Mouse (Mus musculus): Measurements from ENCODE around the gene Polr3gl. TPM values are rescaled to one million over a fixed set of nuclear protein-coding genes. Genes with fewer than 3 reads are reported as not detected.
A peak's percentile ranks its signal among the peaks of the same experiment; 100 is the strongest.

Gene Polr3gl
- total and polyA plus RNA-seq, 2 experiments = 7.0 to 8.2 TPM

- Histone ChIP-seq H3K79me2 (ENCODE audit: control insufficient read depth, insufficient read depth, low read length) (peaks cover 4% of the 10 kb centered on the region; the same call in 1 of the 2 replicates), H3K27me3 (ENCODE audit: control insufficient read depth, insufficient read depth, low read length) (no peaks in the 10 kb centered on the region), H3K4me3 (ENCODE audit: insufficient read depth, low read depth, low read length) (no peak overlapping the region), H3K36me3 (ENCODE audit: control insufficient read depth, insufficient read depth, low read length) (peaks cover 20% of the 10 kb centered on the region; the same call in 1 of the 2 replicates), H3K4me1 (ENCODE audit: control insufficient read depth, insufficient read depth, low read length) (peaks cover 14% of the 10 kb centered on the region), H3K27ac (replicated peaks; ENCODE audit: insufficient read depth, low read depth, low read length) (no peak overlapping the region), H3K9ac (ENCODE audit: low read depth, low read length) (no peak overlapping the region)
- 91% methylated on average over 1 of the region's 1 CpGs for WGBS
- DNase-seq (ENCODE audit: extremely low read depth, low read depth, low spot score) = no peak
- TF ChIP-seq POLR2A (IDR thresholded peaks at IDR 0.05; ENCODE audit: extremely low read depth, insufficient read depth, low read length) = no peak
- no peak for TF ChIP-seq CTCF (IDR thresholded peaks at IDR 0.05; ENCODE audit: low read depth, low read length)
Observed at GRCm38 (mm10) chr3:96634015-96634414, 40.0 kb upstream of the Polr3gl start.

GRCm38 (mm10) chr3:96632058-96632457, 38.1 kb upstream of the Polr3gl start:
- Histone ChIP-seq H3K27me3 (ENCODE audit: control insufficient read depth, insufficient read depth, low read length) (no peaks in the 10 kb centered on the region), H3K4me3 (ENCODE audit: insufficient read depth, low read depth, low read length) (no peak overlapping the region), H3K4me1 (ENCODE audit: control insufficient read depth, insufficient read depth, low read length) (peaks cover 12% of the 10 kb centered on the region), H3K27ac (replicated peaks; ENCODE audit: insufficient read depth, low read depth, low read length) (no peak overlapping the region), H3K79me2 (ENCODE audit: control insufficient read depth, insufficient read depth, low read length) (peaks cover 4% of the 10 kb centered on the region; the same call in 1 of the 2 replicates), H3K9ac (ENCODE audit: low read depth, low read length) (no peak overlapping the region), H3K36me3 (ENCODE audit: control insufficient read depth, insufficient read depth, low read length) (peaks cover 14% of the 10 kb centered on the region; the same call in 1 of the 2 replicates)
- TF ChIP-seq POLR2A (IDR thresholded peaks at IDR 0.05; ENCODE audit: extremely low read depth, insufficient read depth, low read length) = no peak
- TF ChIP-seq CTCF (IDR thresholded peaks at IDR 0.05; ENCODE audit: low read depth, low read length) = no peak
- DNase-seq (ENCODE audit: extremely low read depth, low read depth, low spot score) = no peak

GRCm38 (mm10) chr3:96629729-96630600, 36.0 kb upstream of the Polr3gl start, which contains the start of gene Rbm8a:
Rbm8a (plus strand) TSS chr3:96629933.
- WGBS = under 1% methylated on average over 48 of the region's 48 CpGs
- peak within 1 kb of the TSS; percentile 79 for H3K4me3 ChIP-seq (ENCODE audit: insufficient read depth, low read depth, low read length)

GRCm38 (mm10) chr3:96623201-96623600, 29.2 kb upstream of the Polr3gl start:
- H3K27ac ChIP-seq (replicated peaks; ENCODE audit: insufficient read depth, low read depth, low read length) = no peak overlapping the region
- DNase-seq (ENCODE audit: extremely low read depth, low read depth, low spot score) = no peak
- H3K36me3 ChIP-seq (ENCODE audit: control insufficient read depth, insufficient read depth, low read length) = peaks cover 14% of the 10 kb centered on the region; the same call in 1 of the 2 replicates
- 95% methylated on average over 4 of the region's 4 CpGs for WGBS
- no peaks in the 10 kb centered on the region for H3K4me1 ChIP-seq (ENCODE audit: control insufficient read depth, insufficient read depth, low read length)
- no peak overlapping the region for H3K4me3 ChIP-seq (ENCODE audit: insufficient read depth, low read depth, low read length)
- no peaks in the 10 kb centered on the region for H3K79me2 ChIP-seq (ENCODE audit: control insufficient read depth, insufficient read depth, low read length)
- no peaks in the 10 kb centered on the region for H3K27me3 ChIP-seq (ENCODE audit: control insufficient read depth, insufficient read depth, low read length)
- TF ChIP-seq POLR2A (IDR thresholded peaks at IDR 0.05; ENCODE audit: extremely low read depth, insufficient read depth, low read length) = no peak
- no peak for TF ChIP-seq CTCF (IDR thresholded peaks at IDR 0.05; ENCODE audit: low read depth, low read length)
- no peak overlapping the region for H3K9ac ChIP-seq (ENCODE audit: low read depth, low read length)

More at GRCm38 (mm10) chr3:96629729-96630600, 36.0 kb upstream of the Polr3gl start, which contains the start of gene Rbm8a:
- peak within 1 kb of the TSS; percentile 89 for H3K27ac ChIP-seq (replicated peaks; ENCODE audit: insufficient read depth, low read depth, low read length)
- no peaks in the 10 kb centered on the region for H3K27me3 ChIP-seq (ENCODE audit: control insufficient read depth, insufficient read depth, low read length)
- peaks cover 3% of the 10 kb centered on the region for H3K4me1 ChIP-seq (ENCODE audit: control insufficient read depth, insufficient read depth, low read length)
- peak; percentile 95 for DNase-seq (ENCODE audit: extremely low read depth, low read depth, low spot score)
- no peaks in the 10 kb centered on the region; the same call in 1 of the 2 replicates for H3K79me2 ChIP-seq (ENCODE audit: control insufficient read depth, insufficient read depth, low read length)
- H3K36me3 ChIP-seq (ENCODE audit: control insufficient read depth, insufficient read depth, low read length) = peaks cover 14% of the 10 kb centered on the region; the same call in 1 of the 2 replicates
- peak within 1 kb of the TSS; percentile 85 for H3K9ac ChIP-seq (ENCODE audit: low read depth, low read length)
- no peak for TF ChIP-seq CTCF (IDR thresholded peaks at IDR 0.05; ENCODE audit: low read depth, low read length)
- peak; percentile 74; the same call in 1 of the 2 replicates for TF ChIP-seq POLR2A (IDR thresholded peaks at IDR 0.05; ENCODE audit: extremely low read depth, insufficient read depth, low read length)

- Histone ChIP-seq H3K4me1 (ENCODE audit: control insufficient read depth, insufficient read depth, low read length) (no peaks in the 10 kb centered on the region), H3K4me3 (ENCODE audit: insufficient read depth, low read depth, low read length) (no peak overlapping the region), H3K27me3 (ENCODE audit: control insufficient read depth, insufficient read depth, low read length) (no peaks in the 10 kb centered on the region), H3K27ac (replicated peaks; ENCODE audit: insufficient read depth, low read depth, low read length) (no peak overlapping the region), H3K79me2 (ENCODE audit: control insufficient read depth, insufficient read depth, low read length) (no peaks in the 10 kb centered on the region), H3K36me3 (ENCODE audit: control insufficient read depth, insufficient read depth, low read length) (peaks cover 8% of the 10 kb centered on the region; the same call in 1 of the 2 replicates), H3K9ac (ENCODE audit: low read depth, low read length) (no peak overlapping the region)
- WGBS = 93% methylated on average over 3 of the region's 3 CpGs
- DNase-seq (ENCODE audit: extremely low read depth, low read depth, low spot score) = no peak
- no peak for TF ChIP-seq CTCF (IDR thresholded peaks at IDR 0.05; ENCODE audit: low read depth, low read length)
- TF ChIP-seq POLR2A (IDR thresholded peaks at IDR 0.05; ENCODE audit: extremely low read depth, insufficient read depth, low read length) = no peak
Observed at GRCm38 (mm10) chr3:96617941-96618340, 24.0 kb upstream of the Polr3gl start.

Measured in liver, adult 2 months (tissue).